Mouse (Mus musculus) gastrocnemius, postnatal 36 days (tissue): ENCODE measurements at regions not wholly inside any gene's neighbourhood (a gene's known extent, or its start where the extent isn't known, plus 50 kb on each side); places are given as distances from the start of the nearest gene placed in this dataset.

ENCODE experiments used
- DNase-seq, 2 experiments: peaks; one replicate each; pipeline ENCODE4 v3.0.0; 2022
- intact Hi-C: fragments of 180-260 bp; cut with DNase I; formaldehyde crosslinking; loops from one replicate; pipeline ENCODE4 v1.15.1; 2025

GRCm38 (mm10) chr6:103307250-103307580 lies 203.2 kb upstream of the Chl1 start:
- no peak for DNase-seq
- intact Hi-C loops, result loop anchor here (5.0 kb wide), 1 partner anchor 375 kb away; no protein-coding TSS in a partner anchor

- DNase-seq, result no peak
- intact Hi-C loops, result no loop called here
Measured at GRCm38 (mm10) chr6:103312149-103312548, 198.2 kb upstream of the Chl1 start.

- intact Hi-C loops, result no loop called here
- no peak for DNase-seq
Measured at GRCm38 (mm10) chr6:103312935-103313334, 197.5 kb upstream of the Chl1 start.

GRCm38 (mm10) chr6:103318081-103318480 lies 192.3 kb upstream of the Chl1 start:
- intact Hi-C loops, result no loop called here

GRCm38 (mm10) chr6:103318677-103319359 lies 191.6 kb upstream of the Chl1 start:
- intact Hi-C loops, result no loop called here
- DNase-seq, result no peak

More at GRCm38 (mm10) chr6:103318081-103318480, 192.3 kb upstream of the Chl1 start:
- DNase-seq, result no peak

GRCm38 (mm10) chr6:103319964-103320363 lies 190.4 kb upstream of the Chl1 start:
- intact Hi-C loops, result no loop called here
- no peak for DNase-seq

- intact Hi-C loops, result no loop called here
Measured at GRCm38 (mm10) chr6:103320550-103320949, 189.8 kb upstream of the Chl1 start.

GRCm38 (mm10) chr6:103321058-103321457 lies 189.3 kb upstream of the Chl1 start:
- intact Hi-C loops, result no loop called here
- DNase-seq, result no peak

More at GRCm38 (mm10) chr6:103320550-103320949, 189.8 kb upstream of the Chl1 start:
- DNase-seq, result no peak

- DNase-seq, result no peak
Measured at GRCm38 (mm10) chr6:103322442-103322841, 187.9 kb upstream of the Chl1 start.

GRCm38 (mm10) chr6:103335683-103336082 lies 174.7 kb upstream of the Chl1 start:
- no peak for DNase-seq
- intact Hi-C loops, result no loop called here

More at GRCm38 (mm10) chr6:103322442-103322841, 187.9 kb upstream of the Chl1 start:
- intact Hi-C loops, result no loop called here

GRCm38 (mm10) chr6:103339961-103340732 lies 170.2 kb upstream of the Chl1 start:
- no peak for DNase-seq

GRCm38 (mm10) chr6:103343515-103343914 lies 166.9 kb upstream of the Chl1 start:
- DNase-seq, result no peak
- intact Hi-C loops, result no loop called here

More at GRCm38 (mm10) chr6:103339961-103340732, 170.2 kb upstream of the Chl1 start:
- intact Hi-C loops, result no loop called here

- intact Hi-C loops, result no loop called here
- DNase-seq, result no peak
Measured at GRCm38 (mm10) chr6:103344413-103344812, 166.0 kb upstream of the Chl1 start.

GRCm38 (mm10) chr6:103345195-103345594 lies 165.2 kb upstream of the Chl1 start:
- no peak for DNase-seq
- intact Hi-C loops, result no loop called here

GRCm38 (mm10) chr6:103352405-103353124 lies 157.8 kb upstream of the Chl1 start:
- intact Hi-C loops, result no loop called here
- DNase-seq, result no peak

GRCm38 (mm10) chr6:103353346-103353745 lies 157.0 kb upstream of the Chl1 start:
- intact Hi-C loops, result no loop called here
- DNase-seq, result no peak

GRCm38 (mm10) chr6:103366782-103367491 lies 143.4 kb upstream of the Chl1 start:
- no peak for DNase-seq
- intact Hi-C loops, result no loop called here

GRCm38 (mm10) chr6:103374956-103375355 lies 135.4 kb upstream of the Chl1 start:
- intact Hi-C loops, result no loop called here
- no peak for DNase-seq

GRCm38 (mm10) chr6:103377277-103377676 lies 133.1 kb upstream of the Chl1 start:
- intact Hi-C loops, result no loop called here
- DNase-seq, result no peak

GRCm38 (mm10) chr6:103378047-103378446 lies 132.3 kb upstream of the Chl1 start:
- no peak for DNase-seq
- intact Hi-C loops, result no loop called here

GRCm38 (mm10) chr6:103381030-103381429 lies 129.4 kb upstream of the Chl1 start:
- DNase-seq, result no peak
- intact Hi-C loops, result no loop called here
